Mouse (Mus musculus) retina, embryonic 14.5 days (tissue): ENCODE results near the gene Pcsk5.
"Not testable (repeated sequence)": the region's sequence is repeated elsewhere in the genome, so short reads cannot be mapped to it uniquely, and the experiment has no call there.

Experiments used
- DNase-seq: peaks from one replicate; pipeline ENCODE4 v3.0.0-alpha.2; 2015; ENCODE audit warnings: low spot score

Gene Pcsk5

DNA sequence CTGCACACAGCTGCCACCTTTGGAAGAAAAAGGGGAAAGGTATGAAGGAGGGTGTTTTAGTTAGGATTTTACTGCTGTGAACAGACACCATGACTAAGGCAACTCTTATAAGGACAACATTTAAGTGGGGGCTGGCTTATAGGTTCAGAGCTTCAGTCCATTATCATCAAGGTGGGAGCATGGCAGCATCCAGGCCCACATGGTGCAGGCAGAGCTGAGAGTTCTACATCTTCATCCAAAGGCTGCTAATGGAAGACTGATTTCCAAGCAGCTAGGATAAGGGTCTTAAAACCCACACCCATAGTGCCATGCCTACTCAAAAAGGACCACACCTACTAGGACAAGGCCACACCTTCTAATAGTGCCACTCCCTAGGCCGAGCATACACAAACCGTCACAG is 364.3 kb downstream of the Pcsk5 start:
- not testable (repeated sequence) for DNase-seq

DNA sequence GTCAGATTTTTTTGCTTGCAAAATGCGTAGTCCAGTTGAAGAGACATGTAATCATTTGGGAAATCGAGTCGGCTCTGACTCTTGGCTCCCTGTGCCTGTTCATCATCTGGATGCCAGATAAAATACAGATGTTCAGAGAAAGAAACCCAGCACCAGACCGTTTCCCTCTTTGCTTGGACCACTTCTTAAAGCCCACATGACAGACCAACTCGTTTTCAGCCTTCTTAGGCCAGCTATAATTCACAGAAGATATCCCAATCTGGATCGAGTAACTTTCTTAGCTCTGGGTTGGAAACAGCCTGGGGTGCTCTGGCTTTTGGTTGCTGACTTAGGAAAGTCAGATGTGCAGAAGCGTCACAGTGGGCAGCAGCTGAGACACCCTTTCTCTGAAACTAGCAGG is 365.6 kb downstream of the Pcsk5 start:
- no peak for DNase-seq

DNA sequence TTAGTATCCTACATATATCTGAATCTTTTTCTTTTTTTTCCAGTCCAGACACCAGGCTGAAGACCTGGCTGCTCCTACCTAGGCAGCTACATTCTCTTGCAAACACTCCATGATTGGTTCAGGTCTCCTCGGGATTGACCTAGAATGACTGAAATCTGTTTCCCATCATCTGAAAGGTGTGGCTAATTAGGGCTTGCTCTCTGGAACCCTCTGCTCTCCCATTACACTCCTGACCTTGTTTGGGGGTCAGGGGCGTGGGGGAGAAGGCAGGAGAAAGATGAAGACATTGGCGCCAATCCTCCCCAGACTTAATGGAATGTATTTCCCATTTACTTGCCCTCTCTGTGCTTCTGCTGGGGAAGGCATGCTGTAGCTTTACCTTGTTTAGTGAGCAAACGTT is 366.2 kb downstream of the Pcsk5 start:
- no peak for DNase-seq

DNA sequence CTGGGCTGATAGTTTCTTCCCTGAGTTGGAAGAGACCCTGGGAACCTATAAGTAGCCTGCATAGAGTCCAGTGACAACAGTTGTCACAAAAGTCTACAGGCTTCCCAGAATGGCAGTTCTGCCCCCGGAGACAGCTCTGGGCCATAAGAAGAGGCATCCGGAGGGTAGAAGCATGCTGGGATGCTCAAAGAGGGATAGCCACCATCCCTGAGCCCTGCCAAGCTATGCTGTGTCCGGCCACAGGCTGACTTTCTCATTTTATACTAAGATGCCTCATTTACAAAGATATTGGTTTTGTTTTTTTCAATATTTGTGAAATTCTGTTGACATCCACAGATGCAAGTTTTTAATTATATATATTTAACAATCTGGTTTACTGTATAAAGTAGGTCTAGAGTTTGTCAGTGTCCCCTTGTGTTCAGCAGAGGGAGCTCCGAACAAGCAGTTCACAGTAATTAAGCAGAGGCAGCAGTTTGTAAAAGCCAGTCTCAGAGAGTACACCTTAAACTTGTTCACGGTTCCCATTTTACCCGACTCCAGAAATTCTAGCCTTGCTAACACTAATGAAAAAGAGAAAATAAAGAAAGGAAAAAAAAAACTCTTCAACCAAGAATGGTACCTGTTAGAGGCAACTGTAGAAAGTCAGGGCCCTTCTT is 369.7 kb downstream of the Pcsk5 start:
- peak; percentile 56 for DNase-seq

DNA sequence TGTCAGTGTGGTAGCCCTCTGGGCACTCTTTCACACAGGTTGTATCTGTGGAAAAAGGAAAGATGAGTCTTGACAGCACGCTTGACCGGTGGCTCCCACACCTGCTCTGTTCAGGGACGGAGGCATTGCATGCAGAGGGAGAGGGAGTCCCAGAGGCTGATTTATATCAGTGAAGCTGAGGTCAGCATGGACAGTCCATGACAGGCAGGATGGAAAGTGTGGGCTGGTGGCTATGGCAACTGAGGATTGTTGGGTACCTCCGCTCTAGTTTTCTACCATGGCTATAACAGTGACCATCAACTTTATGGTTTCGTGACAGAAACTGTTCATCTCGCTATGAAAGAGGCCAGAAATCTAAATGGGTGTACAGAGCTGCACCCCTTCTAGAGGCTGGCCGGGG is 385.4 kb downstream of the Pcsk5 start:
- no peak for DNase-seq

DNA sequence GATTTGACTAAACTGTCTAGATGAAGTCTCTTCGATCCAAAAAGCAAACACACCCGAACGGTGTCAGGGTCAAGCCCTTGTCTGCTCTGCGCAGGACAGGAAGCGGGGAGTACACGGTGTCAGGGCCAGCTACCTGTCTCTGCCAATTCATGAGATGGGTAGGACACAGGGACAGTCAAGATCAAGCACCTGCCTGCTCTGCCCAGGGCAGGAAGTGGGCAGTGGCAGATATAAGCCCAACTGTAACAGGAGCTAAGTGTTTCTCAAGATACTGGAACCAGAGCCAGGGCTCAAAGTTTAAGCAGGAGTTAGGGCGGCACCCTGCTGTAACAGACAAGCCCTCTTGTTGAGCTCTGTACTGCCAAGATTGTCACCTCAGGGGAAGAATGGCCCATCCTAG is 393.9 kb downstream of the Pcsk5 start:
- no peak for DNase-seq

DNA sequence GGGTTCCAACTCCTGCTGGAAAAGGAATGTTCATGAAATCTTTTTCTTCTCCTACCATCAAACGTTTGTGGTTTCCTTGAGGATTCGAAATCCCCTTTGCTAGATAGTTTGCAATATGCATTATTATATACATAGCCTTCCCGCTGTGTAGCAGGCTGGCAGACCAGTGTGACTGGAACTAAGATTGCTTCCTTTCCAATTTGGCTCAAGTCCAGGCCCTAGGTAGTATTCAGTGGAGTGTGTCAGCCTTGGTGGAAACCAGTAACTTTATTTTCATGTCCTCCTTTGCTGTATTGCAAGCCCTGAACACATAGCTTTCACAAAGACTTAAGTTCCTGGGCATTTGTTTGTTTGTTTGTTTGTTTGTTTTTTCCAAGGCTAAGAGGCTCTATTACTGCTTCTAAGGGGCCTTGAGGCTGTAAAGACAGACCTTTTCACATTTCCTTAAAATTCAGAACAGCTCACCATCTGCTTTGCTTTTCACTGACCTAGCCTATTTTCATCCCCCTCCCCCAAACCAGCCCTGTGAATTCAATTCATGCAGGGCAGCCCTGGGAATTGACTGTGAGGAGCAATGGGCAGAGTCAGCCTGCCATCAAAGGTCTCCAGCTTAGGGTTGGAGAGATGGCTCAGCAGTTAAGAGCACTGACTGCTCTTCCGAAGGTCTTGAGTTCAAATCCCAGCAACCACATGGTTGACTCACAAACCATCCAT is 397.8 kb downstream of the Pcsk5 start:
- no peak for DNase-seq

DNA sequence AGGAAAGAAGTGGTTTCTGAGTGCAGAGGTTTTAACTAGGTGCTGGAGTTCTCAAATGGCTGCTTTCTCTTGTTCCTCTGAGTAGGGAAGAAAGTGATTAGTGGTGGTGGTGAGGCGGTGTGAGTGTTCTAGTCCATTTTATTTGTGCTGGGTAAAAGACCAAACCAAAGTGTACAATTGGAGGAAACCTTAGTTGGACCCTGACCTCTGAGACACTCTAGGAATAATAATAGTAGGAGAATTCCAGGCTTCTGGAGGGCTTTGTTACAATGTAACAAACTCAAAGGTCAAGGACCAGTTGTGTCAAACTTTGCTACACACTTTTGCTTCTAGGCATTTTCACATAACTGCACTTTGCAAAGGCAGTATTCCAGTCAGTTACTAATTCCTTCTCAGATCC is 400.8 kb downstream of the Pcsk5 start:
- no peak for DNase-seq

DNA sequence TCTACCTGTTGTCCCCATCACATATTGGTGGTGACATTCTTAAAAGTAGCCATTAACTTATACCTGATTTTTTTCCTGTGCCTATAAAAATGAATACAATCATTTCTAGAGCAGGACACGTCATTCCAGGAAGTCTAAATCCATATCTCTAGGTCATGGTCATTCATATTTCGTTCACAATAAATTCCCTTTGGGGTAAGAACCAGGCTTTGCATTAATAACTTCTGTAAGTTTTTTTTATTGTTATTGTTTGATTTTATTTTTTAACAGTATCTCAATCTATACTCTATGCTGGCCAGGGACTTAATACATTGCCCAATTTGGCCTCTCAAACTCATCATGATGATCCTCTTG is 408.9 kb downstream of the Pcsk5 start:
- no peak for DNase-seq

DNA sequence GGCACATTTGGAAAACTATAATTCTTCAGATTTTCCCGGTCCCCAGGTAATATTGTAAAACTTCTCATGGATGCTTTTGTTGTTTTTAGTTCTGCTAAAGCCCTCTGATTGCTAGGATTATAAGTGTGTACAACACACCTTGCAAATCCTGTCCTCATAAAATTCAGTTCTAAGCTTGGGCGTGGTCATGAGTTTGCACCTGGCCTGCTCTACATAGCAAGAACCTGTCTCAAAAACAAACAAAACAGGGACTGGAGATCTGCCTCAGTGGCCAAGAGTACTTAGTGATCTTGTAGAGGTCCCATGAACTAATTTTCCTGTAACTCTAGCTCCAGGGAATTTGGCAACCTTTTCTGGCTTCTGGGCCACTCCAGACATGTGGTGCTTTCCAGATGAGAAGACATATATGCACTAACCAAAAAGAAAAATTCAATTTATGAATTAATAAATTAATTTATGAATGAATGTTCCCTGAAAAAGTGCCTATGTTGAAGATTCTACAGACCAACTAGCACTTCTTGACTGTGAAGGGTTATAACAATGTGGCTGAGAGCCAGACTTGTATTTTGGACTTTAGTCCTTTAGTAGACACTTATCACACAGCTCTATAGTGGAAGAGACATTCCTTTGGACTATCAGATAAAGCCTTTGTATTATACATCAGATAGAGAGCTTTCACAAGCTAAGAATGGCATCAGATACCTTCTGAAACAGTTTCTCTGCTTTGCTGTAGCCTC is 409.4 kb downstream of the Pcsk5 start:
- DNase-seq = no peak

DNA sequence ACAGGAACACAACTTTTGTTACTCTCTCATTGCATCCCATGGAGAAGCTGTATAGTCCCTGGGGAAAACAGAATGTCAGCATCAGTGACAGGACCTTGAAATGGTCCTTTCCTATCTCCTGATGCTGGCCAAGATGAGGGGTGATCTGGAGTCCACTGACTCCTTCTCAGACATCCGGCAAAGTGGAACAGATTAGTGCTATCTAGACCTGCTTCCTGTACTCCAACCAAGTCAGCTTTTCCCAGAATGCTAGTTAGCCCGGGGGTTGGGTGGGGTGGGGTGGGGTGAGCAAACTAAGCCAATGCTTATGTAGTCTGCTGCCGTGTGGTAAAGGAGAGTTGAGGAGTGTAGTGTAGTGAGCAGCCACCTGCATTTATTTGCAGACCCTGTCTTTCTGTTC is 414.1 kb downstream of the Pcsk5 start:
- no peak for DNase-seq

DNA sequence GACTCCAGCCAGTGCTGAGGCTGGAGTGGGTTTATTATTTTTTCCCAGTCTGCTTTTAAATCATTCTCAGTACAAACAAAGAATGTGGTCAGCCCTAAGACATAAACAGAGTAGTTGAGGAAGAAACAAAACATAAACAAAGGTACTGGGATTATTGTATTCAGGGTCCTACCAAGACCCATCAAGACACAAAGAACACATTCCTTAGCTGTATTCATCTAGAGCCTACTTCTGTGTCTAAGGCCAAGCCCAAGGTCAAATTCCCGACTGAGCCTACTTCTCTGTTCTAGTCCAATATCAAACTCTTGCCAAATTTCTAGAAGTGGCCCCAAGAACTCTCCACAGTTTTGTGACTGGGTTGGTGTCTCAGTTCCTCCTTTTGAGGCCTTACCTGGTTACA is 419.6 kb downstream of the Pcsk5 start:
- DNase-seq = no peak

DNA sequence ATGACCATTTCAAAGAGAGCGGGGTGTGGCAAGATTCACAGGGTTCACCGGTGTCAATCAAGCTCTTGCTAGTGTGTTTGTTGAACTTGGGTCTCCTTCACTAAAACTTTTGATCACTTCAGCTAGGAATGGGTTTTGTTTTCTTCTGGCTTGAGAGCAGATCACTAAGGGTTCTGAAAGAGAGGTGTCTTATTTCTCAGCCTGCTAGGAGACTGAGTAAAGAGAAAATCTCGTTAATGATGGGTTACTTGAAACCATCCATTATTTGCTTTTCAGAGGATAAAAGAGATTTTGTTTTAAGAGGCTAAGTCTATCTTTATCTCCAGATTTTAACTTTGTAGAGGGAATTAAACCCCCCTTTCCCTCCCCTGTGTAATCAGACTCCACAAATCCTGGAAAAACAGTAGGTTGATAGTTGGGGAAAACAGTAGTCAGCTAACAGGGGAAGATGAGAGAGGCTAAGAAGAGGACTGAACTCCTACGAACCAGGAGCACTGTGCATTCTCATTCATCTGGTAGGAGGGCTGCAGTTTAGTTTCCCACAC is 424.4 kb downstream of the Pcsk5 start:
- DNase-seq = no peak

DNA sequence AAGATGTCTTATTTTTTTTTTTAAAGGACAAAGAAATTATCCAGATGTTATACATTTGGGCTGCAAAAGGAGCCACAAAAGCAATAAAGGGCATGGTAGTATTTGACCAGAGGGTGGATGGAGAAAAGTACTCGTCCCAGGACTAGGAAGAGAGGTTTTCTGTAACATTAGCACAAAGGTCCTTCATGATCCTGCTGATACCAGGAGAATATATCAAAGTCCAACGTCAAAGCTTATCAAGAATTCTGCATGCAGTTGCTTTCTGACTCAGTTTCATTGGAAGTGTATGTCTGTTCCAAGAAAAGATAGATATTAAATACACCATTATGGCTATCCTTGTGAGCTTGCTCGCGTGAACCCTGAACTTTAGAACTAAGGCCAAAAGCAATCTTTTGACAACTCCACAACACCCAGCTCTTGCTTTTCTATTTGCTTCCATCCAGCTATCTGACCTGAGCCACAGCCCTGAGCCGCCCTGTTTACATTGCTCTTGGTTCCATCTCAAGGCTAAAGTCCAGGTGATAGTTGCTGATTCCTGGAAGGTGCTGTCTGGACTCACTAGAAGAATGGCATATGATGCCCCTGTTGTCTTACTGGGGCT is 426.9 kb downstream of the Pcsk5 start:
- no peak for DNase-seq

DNA sequence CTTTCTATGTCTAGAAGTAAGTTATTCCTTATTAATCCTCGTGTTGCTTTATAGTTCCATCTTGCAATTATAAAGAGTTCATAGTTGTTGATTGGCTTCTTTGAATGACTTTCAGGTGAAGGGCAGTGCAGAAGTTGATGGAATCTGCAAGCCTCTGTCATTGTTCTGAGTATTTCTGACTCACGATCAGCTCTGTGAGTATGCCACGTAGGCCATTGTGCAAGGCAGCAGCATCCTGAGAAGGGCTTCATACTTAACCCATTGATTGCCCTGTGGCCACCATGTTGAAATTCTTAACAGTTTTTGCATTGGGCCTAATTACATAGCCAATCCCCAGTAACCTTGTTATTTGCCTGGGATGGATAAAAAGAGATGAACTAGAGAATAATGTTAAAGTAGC is 428.1 kb downstream of the Pcsk5 start:
- no peak for DNase-seq

DNA sequence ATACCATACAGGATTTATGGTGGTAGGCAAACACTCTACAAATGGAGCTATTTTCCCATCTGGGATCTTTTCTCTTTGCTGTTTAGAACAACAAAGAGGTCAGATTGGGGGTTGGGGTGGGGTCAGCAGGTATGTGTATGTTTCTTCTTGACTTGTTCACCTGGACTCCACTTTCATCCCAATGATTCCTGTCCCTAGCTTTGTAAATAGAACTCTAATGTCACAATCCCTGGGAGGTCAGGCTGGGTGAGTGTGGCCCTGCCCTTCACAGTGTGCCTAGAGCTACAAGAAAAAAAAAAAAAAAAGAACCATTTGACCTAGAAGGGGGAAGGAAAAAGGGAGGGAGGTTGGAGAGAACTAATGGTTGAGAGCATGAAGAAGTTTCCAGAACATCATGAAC is 428.8 kb downstream of the Pcsk5 start:
- no peak for DNase-seq

DNA sequence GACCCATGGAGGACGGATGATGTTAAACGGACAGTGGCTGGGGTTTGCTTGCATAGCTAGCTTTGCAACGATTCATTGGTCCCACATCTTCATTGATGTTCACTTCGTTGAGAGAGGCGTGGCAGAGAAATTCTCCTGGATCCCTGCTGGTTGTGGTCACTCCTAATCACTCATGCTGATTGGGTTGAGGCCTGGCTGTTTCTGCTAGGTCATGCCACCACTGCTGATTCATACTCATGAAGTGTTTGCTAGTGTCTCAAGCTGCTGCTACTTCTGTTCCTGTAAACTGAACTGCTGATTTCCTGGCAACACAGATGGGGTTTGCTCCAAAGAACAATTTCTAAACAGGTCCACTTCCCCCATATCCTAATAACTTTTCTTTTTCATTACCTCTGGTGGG is 430.6 kb downstream of the Pcsk5 start:
- no peak for DNase-seq

DNA sequence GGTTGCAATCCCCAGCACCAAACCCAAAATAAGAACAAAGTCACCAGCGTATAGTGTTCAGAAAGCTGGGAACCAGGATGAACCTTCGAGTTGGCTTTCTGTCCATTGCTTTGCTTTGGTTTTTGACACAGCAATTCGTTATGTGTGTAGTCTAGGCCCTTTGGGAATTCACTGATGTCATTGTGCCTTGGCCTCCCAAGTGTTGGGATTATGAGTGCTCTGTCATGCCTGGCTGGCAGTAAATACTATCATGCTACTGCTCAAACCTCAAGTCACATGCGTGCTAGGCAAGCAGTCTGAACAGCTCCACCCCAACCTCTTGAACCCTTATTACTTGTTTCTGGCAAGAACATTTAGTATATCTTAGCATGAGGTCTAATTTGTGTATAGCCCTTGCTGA is 434.3 kb downstream of the Pcsk5 start:
- no peak for DNase-seq

DNA sequence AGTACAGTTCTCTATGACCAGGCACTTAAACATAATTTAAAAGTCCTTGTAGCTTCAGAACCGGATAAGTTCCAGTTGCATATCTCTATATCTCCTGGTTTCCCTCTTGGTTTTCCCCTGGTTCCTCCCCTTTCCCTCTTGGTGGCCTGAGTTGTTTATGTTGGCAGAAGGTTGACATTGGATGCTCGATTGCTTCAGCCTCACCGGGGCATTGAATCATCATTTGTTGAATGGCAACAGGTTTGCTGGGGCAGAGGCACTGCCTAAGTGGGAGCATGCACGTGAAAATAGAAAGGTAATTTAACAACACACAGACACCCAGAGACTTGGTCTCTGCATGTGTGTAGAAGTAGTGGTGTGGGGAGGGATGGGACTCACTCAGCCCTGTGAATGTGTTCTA is 436.9 kb downstream of the Pcsk5 start:
- DNase-seq = no peak

DNA sequence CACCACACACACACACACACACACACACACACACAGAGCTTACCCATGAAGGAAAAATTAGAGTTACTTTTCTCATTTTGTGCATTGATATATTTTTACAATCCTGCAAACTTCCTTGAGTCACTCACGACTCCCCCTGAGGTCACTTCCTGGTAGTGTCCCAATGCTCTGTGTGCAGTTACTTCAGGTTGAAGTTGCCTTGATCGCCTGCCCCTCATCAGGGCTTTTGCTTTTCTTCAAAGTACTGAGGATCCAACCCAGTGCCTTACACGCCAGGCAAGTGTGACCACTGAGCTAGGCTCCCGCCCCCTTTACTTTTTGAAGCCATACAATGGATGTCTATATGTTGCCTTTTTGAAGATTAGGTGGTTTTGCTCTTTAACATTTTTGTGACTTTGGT is 437.5 kb downstream of the Pcsk5 start:
- no peak for DNase-seq

DNA sequence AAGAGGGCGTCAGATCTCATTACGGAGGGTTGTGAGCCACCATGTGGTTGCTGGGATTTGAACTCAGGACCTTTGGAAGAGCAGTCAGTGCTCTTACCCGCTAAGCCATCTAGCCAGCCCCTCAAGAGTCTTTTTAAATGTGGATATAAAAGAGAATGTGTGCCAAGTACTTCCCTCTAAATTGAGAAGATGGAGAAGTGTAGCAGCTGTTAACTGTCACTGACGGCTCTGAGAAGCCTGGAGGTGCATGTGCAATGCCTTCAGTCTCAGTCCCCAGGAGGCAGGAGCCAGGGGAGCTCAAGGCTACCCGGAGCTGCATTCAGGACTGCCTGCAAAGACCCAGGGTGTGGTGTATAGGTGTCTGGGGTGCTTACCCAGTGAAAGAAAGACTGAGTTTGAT is 439.5 kb downstream of the Pcsk5 start:
- DNase-seq = no peak

DNA sequence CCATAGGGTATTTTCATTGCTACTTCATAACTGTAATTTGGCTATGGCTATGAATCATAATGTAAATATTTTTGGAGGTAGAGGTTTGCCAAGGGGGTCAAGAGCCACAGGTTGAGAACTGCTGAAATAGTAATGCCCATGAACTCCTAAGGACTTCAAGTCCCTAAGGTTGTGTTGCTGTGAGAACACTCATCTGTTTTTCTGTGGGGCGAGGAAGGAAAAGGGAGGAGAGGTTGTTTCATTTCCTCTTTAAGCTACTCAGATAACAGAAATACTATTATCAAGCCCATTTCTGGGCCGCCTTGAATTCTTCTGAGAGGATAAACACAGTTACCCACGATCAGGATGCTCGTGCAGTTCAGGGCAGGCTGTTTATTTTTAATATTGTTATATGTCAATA is 440.6 kb downstream of the Pcsk5 start:
- no peak for DNase-seq
